Mouse (Mus musculus): ENCODE measurements around the gene Tlr3. TPM values are rescaled to one million over a fixed set of nuclear protein-coding genes. Genes with fewer than 3 reads are reported as not detected.

Tlr3 gene
- total RNA-seq, 2 experiments from 2014 or later, result 6.5 to 7.7 TPM

GRCm38 (mm10) chr8:45358132-45358918 is 52.6 kb downstream of the Tlr3 start:
- DNase-seq (ENCODE audit: low spot score in 2 of 2), result peak; percentile 29 to 50

GRCm38 (mm10) chr8:45355809-45356208 is 55.1 kb downstream of the Tlr3 start:
- DNase-seq (ENCODE audit: low spot score in 2 of 2), result no peak

Other genes with a start within 250 kb of the Tlr3 start
- not detected for gene F11, start 149.0 kb downstream of the Tlr3 start, total RNA-seq (2021)
- not detected for gene Klkb1, start 116.2 kb downstream of the Tlr3 start, total RNA-seq (2021)
- not detected for gene Gm45753, start 102.6 kb downstream of the Tlr3 start, total RNA-seq (2021)
- gene Cyp4v3, start 77.9 kb downstream of the Tlr3 start, total RNA-seq (2021), result 1 to 10 TPM; 6.1 TPM
- 10 to 100 TPM; 14.0 to 16.7 TPM for gene Fam149a, start 28.8 kb downstream of the Tlr3 start, total RNA-seq (2021)
- 100 to 1,000 TPM; 158 to 166 TPM for gene Sorbs2, start 96.7 kb upstream of the Tlr3 start, total RNA-seq (2021)

All from layer of hippocampus, postnatal 14 days (tissue).